Mouse (Mus musculus) C2C12 (cell line): ENCODE measurements at regions not wholly inside any gene's neighbourhood (a gene's known extent, or its start where the extent isn't known, plus 50 kb on each side); places are given as distances from the start of the nearest gene placed in this dataset.

Experiments
- H3K27me3 ChIP-seq: one replicate; pipeline ENCODE4 v1.6.1; 2011; ENCODE audit not compliant: control insufficient read depth, insufficient read depth, insufficient read length
- H3K36me3 ChIP-seq: one replicate; pipeline ENCODE4 v1.6.1; 2011; ENCODE audit not compliant: control insufficient read depth, insufficient read depth
- H3K4me3 ChIP-seq: one replicate; pipeline ENCODE4 v1.5.1; 2011; ENCODE audit warnings: mild to moderate bottlenecking, control low read depth; ENCODE audit not compliant: poor library complexity, insufficient read depth, severe bottlenecking
- H3K79me2 ChIP-seq: one replicate; pipeline ENCODE4 v1.6.1; 2011; ENCODE audit not compliant: control insufficient read depth, insufficient read depth
- H3K79me3 ChIP-seq: one replicate; pipeline ENCODE4 v1.6.1; 2011; ENCODE audit warnings: low read depth, control low read depth
- H3ac ChIP-seq: one replicate; pipeline ENCODE3; 2011; ENCODE audit warnings: low read depth; ENCODE audit not compliant: control insufficient read depth, insufficient read length
- CEBPB ChIP-seq: IDR thresholded peaks from one replicate; pipeline ENCODE4 v1.6.1; 2011; ENCODE audit warnings: low read depth, mild to moderate bottlenecking, control low read depth, moderate library complexity
- CTCF ChIP-seq: IDR thresholded peaks from one replicate; pipeline ENCODE4 v1.5.1; 2011; ENCODE audit not compliant: control insufficient read depth, insufficient read depth, insufficient read length
- FOSL1 ChIP-seq: IDR thresholded peaks from one replicate; pipeline ENCODE4 v1.8.0; 2011; ENCODE audit warnings: mild to moderate bottlenecking, low read length; ENCODE audit not compliant: poor library complexity, insufficient read depth, severe bottlenecking
- MAX ChIP-seq: IDR thresholded peaks from one replicate; pipeline ENCODE4 v1.6.1; 2011; ENCODE audit warnings: mild to moderate bottlenecking, control low read depth
- MYOD1 ChIP-seq: IDR thresholded peaks from one replicate; pipeline ENCODE4 v1.6.1; 2011; ENCODE audit warnings: low read depth; ENCODE audit not compliant: control insufficient read depth, insufficient read length
- MYOG ChIP-seq: IDR thresholded peaks from one replicate; pipeline ENCODE4 v1.6.1; 2011; ENCODE audit not compliant: control insufficient read depth, insufficient read length; ENCODE audit errors: extremely low read depth
- USF1 ChIP-seq: IDR thresholded peaks from one replicate; pipeline ENCODE4 v1.6.1; 2011; ENCODE audit warnings: low read depth, mild to moderate bottlenecking, control low read depth, moderate library complexity

DNA sequence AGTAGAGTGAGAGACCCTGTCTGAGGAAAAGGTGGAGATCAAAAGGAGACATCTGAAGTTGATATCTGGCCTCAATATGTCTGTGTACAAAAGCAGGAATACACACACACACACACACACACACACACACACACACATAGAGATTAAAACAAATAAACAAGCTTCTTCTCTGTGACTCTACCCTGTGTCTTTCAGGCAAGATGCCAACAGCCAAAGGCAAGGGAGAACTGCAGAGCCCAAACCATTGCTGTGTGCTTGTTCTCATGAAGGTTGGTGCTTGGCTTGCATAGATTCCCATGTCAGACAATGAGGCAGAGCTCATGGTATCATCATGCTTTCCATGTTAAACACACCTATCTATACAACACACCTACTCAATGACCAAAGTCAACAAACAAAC lies 126.6 kb upstream of the Slc7a11 start:
- no peaks in the 10 kb centered on the region for H3K27me3 ChIP-seq
- H3K79me3 ChIP-seq: no peaks in the 10 kb centered on the region
- H3K4me3 ChIP-seq: no peak overlapping the region
- no peaks in the 10 kb centered on the region for H3K36me3 ChIP-seq
- no peak overlapping the region for H3ac ChIP-seq
- TF ChIP-seq MYOG (no peak), CEBPB (no peak), MAX (no peak), MYOD1 (no peak), CTCF (no peak), USF1 (no peak), FOSL1 (no peak)
- H3K79me2 ChIP-seq: no peaks in the 10 kb centered on the region

DNA sequence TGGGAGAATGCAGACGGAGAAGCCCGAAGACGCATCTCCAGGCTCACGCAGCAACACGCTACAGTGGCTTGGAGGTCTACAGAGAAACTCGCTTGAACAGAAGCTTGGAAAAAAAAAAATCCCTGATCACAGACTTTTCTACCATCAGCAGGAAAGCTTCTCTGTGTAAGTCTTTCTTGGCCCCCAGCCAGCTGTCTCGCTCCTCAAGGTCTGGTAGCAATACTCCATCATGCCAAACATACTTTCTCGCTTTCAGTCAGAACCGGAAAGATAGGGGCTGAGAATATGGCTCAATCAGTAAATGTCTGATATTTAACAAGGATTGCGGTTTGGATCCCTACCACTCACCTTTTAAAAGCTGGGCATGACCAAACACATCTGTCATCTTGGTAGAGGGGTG lies 126.2 kb upstream of the Slc7a11 start:
- Histone ChIP-seq H3K79me2 (no peaks in the 10 kb centered on the region), H3K27me3 (no peaks in the 10 kb centered on the region), H3ac (no peak overlapping the region), H3K4me3 (no peak overlapping the region), H3K36me3 (no peaks in the 10 kb centered on the region), H3K79me3 (no peaks in the 10 kb centered on the region)
- no peak for TF ChIP-seq MYOG
- TF ChIP-seq CEBPB: no peak
- TF ChIP-seq CTCF: no peak
- TF ChIP-seq MAX: no peak

DNA sequence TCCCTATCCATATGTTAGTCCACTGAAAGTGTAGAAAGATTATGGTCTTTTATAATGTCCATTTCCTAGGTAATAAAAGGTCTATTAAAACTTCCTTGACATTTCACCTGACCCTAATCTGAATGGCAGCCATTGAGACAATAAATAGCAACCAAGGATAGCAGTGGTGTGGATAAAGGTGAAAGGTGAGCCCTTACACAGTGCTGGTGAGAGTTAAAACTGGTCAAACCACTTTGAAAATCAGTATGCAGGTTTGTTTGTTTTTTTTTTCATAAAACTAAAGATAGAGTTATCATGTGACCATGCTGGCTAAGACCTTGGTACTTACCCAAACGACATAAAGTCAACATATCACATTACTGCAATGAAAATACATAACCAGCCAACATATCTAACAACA lies 110.7 kb upstream of the Slc7a11 start:
- Histone ChIP-seq H3K4me3 (no peak overlapping the region), H3K36me3 (no peaks in the 10 kb centered on the region), H3ac (no peak overlapping the region), H3K27me3 (no peaks in the 10 kb centered on the region), H3K79me3 (no peaks in the 10 kb centered on the region), H3K79me2 (no peaks in the 10 kb centered on the region)
- TF ChIP-seq CTCF: no peak
- TF ChIP-seq MYOG: no peak
- no peak for TF ChIP-seq FOSL1
- no peak for TF ChIP-seq CEBPB
- TF ChIP-seq MAX: no peak

DNA sequence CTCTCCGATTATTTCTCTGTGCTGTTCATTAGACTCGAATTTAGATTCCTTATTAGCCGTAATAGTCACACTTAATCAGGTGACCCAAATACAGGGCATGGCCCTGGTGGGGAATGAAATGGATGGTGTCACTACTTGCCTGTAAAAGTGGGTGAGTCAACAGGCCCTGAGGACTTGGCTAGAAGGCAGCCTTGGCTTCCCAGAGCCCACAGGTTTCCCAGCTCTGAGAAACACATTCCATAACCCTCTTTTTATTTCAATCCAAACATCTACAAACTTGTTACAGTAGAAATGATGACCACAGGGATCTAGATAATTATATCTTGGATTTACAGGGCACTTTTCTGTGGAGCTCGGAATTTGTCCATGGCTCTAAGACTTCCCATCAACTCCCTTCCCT lies 105.2 kb upstream of the Slc7a11 start:
- Histone ChIP-seq H3K36me3 (no peaks in the 10 kb centered on the region), H3K79me2 (no peaks in the 10 kb centered on the region), H3K27me3 (no peaks in the 10 kb centered on the region), H3K4me3 (no peak overlapping the region), H3K79me3 (no peaks in the 10 kb centered on the region), H3ac (no peak overlapping the region)
- TF ChIP-seq MYOD1 (no peak), MAX (no peak), FOSL1 (no peak), CEBPB (no peak), MYOG (no peak), CTCF (no peak), USF1 (no peak)

GRCm38 (mm10) chr3:50530654-50531053 lies 87.2 kb upstream of the Slc7a11 start:
- Histone ChIP-seq H3K4me3 (no peak overlapping the region), H3K36me3 (no peaks in the 10 kb centered on the region), H3K79me2 (no peaks in the 10 kb centered on the region), H3K79me3 (no peaks in the 10 kb centered on the region), H3K27me3 (no peaks in the 10 kb centered on the region), H3ac (no peak overlapping the region)
- TF ChIP-seq FOSL1: no peak
- no peak for TF ChIP-seq CTCF
- no peak for TF ChIP-seq MAX
- TF ChIP-seq CEBPB: no peak
- no peak for TF ChIP-seq MYOG
- no peak for TF ChIP-seq MYOD1
- TF ChIP-seq USF1: no peak

GRCm38 (mm10) chr3:50524006-50524405 lies 80.6 kb upstream of the Slc7a11 start:
- TF ChIP-seq FOSL1 (no peak), MYOG (no peak), CTCF (no peak), MYOD1 (no peak), MAX (no peak), USF1 (no peak), CEBPB (no peak)
- H3K79me3 ChIP-seq: no peaks in the 10 kb centered on the region
- no peak overlapping the region for H3K4me3 ChIP-seq

DNA sequence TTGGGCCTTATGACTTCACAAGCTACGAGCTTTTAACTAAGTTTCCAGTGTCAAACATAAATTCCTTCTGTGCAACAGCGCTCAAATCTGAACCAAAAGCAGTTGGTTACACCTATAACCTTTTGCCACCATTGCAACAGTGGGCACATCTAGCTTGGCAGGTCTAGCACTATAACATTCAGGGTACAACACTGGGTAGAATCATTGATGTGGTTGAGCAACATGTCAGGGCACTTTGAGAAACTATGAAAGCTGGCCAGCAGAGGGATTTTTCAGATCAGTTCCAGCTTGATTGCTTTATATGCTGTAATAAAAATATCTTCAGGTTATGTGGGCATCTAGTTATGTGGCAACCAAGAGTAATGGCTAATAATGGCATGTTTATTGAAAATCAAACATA lies 63.8 kb upstream of the Slc7a11 start:
- H3K79me3 ChIP-seq: no peaks in the 10 kb centered on the region
- TF ChIP-seq USF1 (no peak), FOSL1 (no peak), MYOD1 (no peak), MYOG (no peak), MAX (no peak)
- no peaks in the 10 kb centered on the region for H3K36me3 ChIP-seq
- no peaks in the 10 kb centered on the region for H3K79me2 ChIP-seq
- no peaks in the 10 kb centered on the region for H3K27me3 ChIP-seq
- no peak overlapping the region for H3ac ChIP-seq
- no peak overlapping the region for H3K4me3 ChIP-seq

More at GRCm38 (mm10) chr3:50524006-50524405, 80.6 kb upstream of the Slc7a11 start:
- Histone ChIP-seq H3K27me3 (no peaks in the 10 kb centered on the region), H3ac (no peak overlapping the region), H3K79me2 (no peaks in the 10 kb centered on the region), H3K36me3 (no peaks in the 10 kb centered on the region)
